Mouse (Mus musculus): Measurements from ENCODE around the gene Mapk1ip1l. TPM values are rescaled to one million over a fixed set of nuclear protein-coding genes. Genes with fewer than 3 reads are reported as not detected.

The Mapk1ip1l gene
- polyA plus RNA-seq, 1 experiment from 2014 or later = 52.2 TPM

DNA sequence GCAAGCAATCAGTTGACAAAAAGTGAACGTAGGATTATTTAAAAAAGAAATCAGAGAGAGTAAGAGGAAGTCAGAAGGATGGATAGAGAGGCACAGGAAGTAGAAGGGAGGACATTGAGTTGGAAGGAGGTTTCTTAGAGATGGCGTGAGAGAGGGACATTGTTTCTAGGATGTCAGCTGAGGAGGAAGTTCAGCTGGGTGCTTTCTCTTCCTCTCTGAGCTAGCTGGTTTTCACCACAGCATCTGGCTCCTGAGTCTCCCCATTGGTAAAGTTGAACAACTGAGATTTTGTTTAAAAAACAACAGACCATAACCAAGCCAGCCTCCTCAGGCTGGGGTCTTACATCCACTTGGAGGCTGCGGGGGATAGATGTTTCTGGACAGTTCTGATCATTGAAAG lies 61.5 kb downstream of the Mapk1ip1l start:
- Histone ChIP-seq H3K4me3 (ENCODE audit: inconsistent target) (no peak overlapping the region), H3K36me3 (ENCODE audit: inconsistent target) (no peaks in the 10 kb centered on the region), H3K27ac (peak overlapping the region; percentile 99), H3K79me2 (ENCODE audit: inconsistent target) (peaks cover 56% of the 10 kb centered on the region)
- 24% methylated on average over 3 of the region's 3 CpGs for WGBS (ENCODE audit: missing documents)

DNA sequence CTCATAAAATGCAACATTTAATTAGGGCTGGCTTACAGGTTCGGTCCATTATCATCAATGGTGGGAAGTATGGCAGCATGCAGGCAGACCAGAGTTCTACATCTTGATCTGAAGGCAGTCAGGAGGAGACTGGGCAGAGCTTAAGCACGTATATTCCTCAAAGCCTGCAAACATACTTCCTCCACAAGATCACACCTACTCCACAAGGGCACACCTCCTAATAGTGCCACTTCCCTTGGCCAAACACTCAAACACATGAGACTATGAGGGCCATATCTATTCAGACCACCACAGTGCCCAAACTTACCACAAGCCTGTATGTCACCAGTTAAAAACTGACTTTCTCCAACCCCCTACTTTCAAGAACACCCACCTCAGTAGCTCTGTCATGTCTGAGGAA lies 63.4 kb downstream of the Mapk1ip1l start:
- Histone ChIP-seq H3K27ac (peak overlapping the region; percentile 99), H3K36me3 (ENCODE audit: inconsistent target) (no peaks in the 10 kb centered on the region), H3K4me3 (ENCODE audit: inconsistent target) (peak overlapping the region; percentile 3; the same call in 1 of the 2 replicates), H3K79me2 (ENCODE audit: inconsistent target) (peaks cover 60% of the 10 kb centered on the region)
- 56% methylated on average over 2 of the region's 2 CpGs for WGBS (ENCODE audit: missing documents)

DNA sequence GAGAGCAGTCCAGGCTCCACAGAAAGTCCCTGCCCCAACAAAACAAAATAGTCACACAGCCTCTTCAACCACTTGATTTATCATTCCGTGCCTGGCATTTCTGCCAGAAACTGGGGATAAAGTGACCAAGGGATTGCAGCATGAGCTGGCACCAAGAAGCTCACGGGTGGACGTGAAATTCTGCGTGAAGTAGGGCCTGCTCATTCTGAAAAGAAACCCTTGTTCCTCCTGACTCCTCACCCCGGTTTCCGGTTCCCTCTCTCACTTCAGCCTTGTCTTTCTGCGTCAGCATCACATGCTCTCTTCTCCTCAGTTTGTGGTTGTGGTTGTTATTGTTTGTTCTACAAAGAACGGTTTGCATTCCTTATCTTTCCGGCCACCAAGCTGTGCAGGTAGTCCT lies 63.8 kb downstream of the Mapk1ip1l start:
- Histone ChIP-seq H3K4me3 (ENCODE audit: inconsistent target) (no peak overlapping the region), H3K79me2 (ENCODE audit: inconsistent target) (peaks cover 63% of the 10 kb centered on the region), H3K36me3 (ENCODE audit: inconsistent target) (no peaks in the 10 kb centered on the region), H3K27ac (peak overlapping the region; percentile 99)
- 11% methylated on average over 9 of the region's 9 CpGs for WGBS (ENCODE audit: missing documents)

DNA sequence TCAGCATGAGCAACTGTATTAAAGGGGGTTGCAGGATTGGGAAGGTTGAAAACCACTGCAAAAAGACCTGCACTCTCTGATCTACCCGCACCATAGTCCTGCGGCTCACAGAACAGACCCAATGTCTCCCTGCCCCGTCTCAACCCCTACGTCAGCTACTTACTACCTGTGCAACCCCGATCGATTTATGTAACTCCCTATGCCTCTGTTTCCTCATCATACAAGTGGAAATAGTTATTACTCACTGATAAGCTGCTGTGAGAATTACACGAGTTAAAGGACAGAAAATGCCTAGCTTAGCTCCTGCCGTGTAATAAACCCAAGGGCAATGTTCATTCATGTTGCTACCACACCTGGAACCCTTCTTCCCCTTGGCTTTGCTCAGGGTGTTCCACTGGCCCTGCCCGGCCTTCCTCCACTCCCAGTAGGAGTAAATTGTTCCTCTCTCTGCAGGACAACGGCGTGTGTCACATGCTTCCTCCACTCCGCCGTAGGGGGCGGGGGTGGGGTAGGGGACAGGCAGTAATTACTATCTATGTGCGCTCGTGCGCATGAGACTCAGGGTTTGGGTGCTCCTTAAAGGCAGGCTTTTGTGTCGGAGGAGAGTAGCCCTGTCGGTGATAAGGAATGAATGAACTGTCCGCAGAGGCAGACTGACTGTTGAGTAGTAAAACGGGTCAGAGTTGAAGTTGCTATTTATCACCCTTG lies 66.8 kb downstream of the Mapk1ip1l start:
- 28% methylated on average over 18 of the region's 21 CpGs for WGBS (ENCODE audit: missing documents)
- Histone ChIP-seq H3K36me3 (ENCODE audit: inconsistent target) (no peaks in the 10 kb centered on the region), H3K27ac (peak overlapping the region; percentile 99), H3K79me2 (ENCODE audit: inconsistent target) (peaks cover 60% of the 10 kb centered on the region; the same call in 1 of the 2 replicates), H3K4me3 (ENCODE audit: inconsistent target) (no peak overlapping the region)

DNA sequence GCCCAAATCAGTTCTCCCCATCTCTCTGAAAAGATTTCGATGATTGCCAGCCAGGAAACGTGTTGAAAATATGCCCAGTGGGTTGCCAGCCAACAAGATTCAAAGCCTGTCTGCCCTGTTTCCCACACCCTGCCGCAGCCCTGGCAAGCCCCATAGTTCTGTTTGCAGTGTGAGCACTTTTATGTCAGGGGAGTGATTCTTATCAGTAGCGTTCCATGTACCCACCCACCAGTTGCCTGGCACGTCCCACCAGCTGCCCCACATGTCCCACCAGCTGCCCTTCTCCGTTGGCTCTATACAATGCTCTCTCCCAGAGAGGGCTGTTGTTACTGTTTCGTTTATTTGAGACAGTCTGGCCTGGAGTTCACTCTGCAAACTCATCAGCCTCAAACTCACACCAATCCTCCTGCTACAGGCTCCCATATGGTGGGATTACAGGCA lies 68.8 kb downstream of the Mapk1ip1l start:
- peak overlapping the region; percentile 99 for H3K27ac ChIP-seq
- no peak overlapping the region for H3K4me3 ChIP-seq (ENCODE audit: inconsistent target)
- H3K79me2 ChIP-seq (ENCODE audit: inconsistent target) = peaks cover 66% of the 10 kb centered on the region; the same call in 1 of the 2 replicates
- no peaks in the 10 kb centered on the region for H3K36me3 ChIP-seq (ENCODE audit: inconsistent target)
- WGBS (ENCODE audit: missing documents) = 20% methylated on average over 7 of the region's 7 CpGs

DNA sequence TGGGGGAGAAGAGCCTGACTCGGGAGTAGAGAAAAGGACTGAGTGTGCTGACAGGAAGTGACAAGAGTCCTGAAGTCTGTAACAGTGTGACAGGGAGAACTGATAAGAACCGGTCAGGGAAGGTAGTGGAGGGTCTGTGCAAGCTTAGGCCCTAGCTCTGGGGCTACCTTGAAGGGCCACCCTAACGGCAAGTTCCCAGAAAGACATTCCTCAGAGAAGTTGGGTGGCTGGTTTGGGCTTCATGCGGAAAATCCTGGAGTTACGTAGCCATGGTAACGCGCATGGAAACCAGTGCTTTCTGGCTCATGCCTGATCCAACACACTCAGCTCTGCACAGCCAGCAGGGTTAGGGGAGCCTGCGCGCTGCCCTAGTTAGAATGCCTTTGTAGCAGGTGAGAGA lies 69.4 kb downstream of the Mapk1ip1l start, which contains the start of gene Lgals3:
TSS of gene Lgals3 (plus strand) at position 291 of the 400 bp plus-strand sequence.
- Histone ChIP-seq H3K27ac (peak within 1 kb of the TSS; percentile 99), H3K4me3 (ENCODE audit: inconsistent target) (no peak within 1 kb of the TSS), H3K79me2 (ENCODE audit: inconsistent target) (peaks cover 70% of the 10 kb centered on the region), H3K36me3 (ENCODE audit: inconsistent target) (no peaks in the 10 kb centered on the region)
- WGBS (ENCODE audit: missing documents) = 46% methylated on average over 5 of the region's 9 CpGs

DNA sequence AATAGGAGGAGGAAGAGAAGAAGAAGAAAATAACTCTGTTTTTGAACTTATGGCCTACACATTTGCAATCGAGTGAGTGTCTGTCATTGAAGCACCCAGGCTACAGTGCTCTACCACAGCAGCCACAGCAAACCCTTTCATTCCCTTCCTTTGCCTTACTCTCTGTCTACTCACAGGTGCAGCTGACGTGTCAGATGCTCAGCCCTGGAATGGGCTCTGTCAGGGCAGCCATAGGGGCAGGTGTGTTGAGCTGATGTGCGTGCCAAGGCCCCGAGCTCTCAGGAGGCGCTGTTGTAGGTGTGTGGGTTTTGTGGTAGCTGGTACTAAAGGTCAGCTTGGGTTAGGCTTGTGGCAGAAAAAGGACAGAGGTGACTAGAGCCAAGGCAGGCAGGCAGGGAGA lies 71.7 kb downstream of the Mapk1ip1l start:
- peaks cover 69% of the 10 kb centered on the region for H3K79me2 ChIP-seq (ENCODE audit: inconsistent target)
- WGBS (ENCODE audit: missing documents) = 94% methylated on average over 5 of the region's 5 CpGs
- H3K36me3 ChIP-seq (ENCODE audit: inconsistent target) = no peaks in the 10 kb centered on the region
- H3K27ac ChIP-seq = peak overlapping the region; percentile 92; the same call in 1 of the 2 replicates
- H3K4me3 ChIP-seq (ENCODE audit: inconsistent target) = no peak overlapping the region

DNA sequence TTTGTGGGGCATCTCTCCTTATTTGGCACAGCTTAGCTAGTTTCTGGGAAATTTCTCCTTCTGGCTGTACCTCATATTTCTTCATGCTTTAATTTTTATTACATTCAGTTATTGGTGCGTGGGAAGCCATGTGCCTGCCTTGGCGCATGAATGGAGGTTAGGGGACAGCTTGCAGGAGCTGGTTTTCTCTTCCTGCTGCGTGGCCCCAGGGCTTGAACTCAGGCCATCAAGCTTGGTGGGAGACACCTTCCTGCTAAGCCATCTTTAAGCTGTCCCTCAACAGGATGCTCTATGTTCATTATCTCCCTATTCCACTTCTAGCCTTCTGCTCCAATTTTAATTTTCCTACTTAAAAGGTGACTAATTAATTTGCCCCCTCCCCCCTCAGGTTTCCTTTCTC lies 72.7 kb downstream of the Mapk1ip1l start:
- Histone ChIP-seq H3K4me3 (ENCODE audit: inconsistent target) (no peak overlapping the region), H3K36me3 (ENCODE audit: inconsistent target) (no peaks in the 10 kb centered on the region), H3K79me2 (ENCODE audit: inconsistent target) (peaks cover 78% of the 10 kb centered on the region), H3K27ac (peak overlapping the region; percentile 92)
- 87% methylated on average over 3 of the region's 3 CpGs for WGBS (ENCODE audit: missing documents)

- H3K27ac ChIP-seq = peak overlapping the region; percentile 92
- H3K79me2 ChIP-seq (ENCODE audit: inconsistent target) = peaks cover 78% of the 10 kb centered on the region
- H3K4me3 ChIP-seq (ENCODE audit: inconsistent target) = no peak overlapping the region
- 40% methylated on average over 4 of the region's 6 CpGs for WGBS (ENCODE audit: missing documents)
- no peaks in the 10 kb centered on the region for H3K36me3 ChIP-seq (ENCODE audit: inconsistent target)
Observed at GRCm38 (mm10) chr14:47371689-47372088, 73.6 kb downstream of the Mapk1ip1l start.

Other genes with a start within 250 kb of the Mapk1ip1l start
- gene Gch1, start 108.9 kb upstream of the Mapk1ip1l start, polyA plus RNA-seq (2018) = 5.9 to 18.8 TPM (median 16.6 TPM) in 3 replicates
- gene Wdhd1, start 21.4 kb upstream of the Mapk1ip1l start, polyA plus RNA-seq (2018) = 3.8 to 25.5 TPM (median 11.8 TPM) in 3 replicates
- 10.1 to 13.9 TPM (median 13.5 TPM) in 3 replicates for gene Socs4, start 21.3 kb upstream of the Mapk1ip1l start, polyA plus RNA-seq (2018)
- 3,973 to 5,612 TPM (median 5,299 TPM) in 3 replicates for gene Lgals3, start 69.5 kb downstream of the Mapk1ip1l start, polyA plus RNA-seq (2018)
- gene Dlgap5, start 120.1 kb downstream of the Mapk1ip1l start, polyA plus RNA-seq (2018) = 0.40 to 11.8 TPM (median 7.6 TPM) in 3 replicates
- 13.3 to 16.6 TPM (median 14.3 TPM) in 3 replicates for gene Fbxo34, start 152.2 kb downstream of the Mapk1ip1l start, polyA plus RNA-seq (2018)